Comparison of ENCODE assay signal across 10 mouse cellular contexts in genomic region chr16:78644710-78645109, GRCm38 (mm10).
DNase-seq lines count a peak whose midpoint lies in the region.
"Had no signal": no experiment of that assay in that cellular context is flagged by ENCODE, and none has a peak within 500 bp of the region (broad histone marks: within the 10 kb centered on the region; RNA-seq: fewer than 3 reads in every experiment).

No protein-coding gene starts in this region.

- DNase-seq in adrenal gland, postnatal 10 days = peak; percentile 32
- DNase-seq in adrenal gland, adult 2 months = no peak
- peak; percentile 31 for DNase-seq in layer of hippocampus, adult 11-12 months (ENCODE audit: low spot score)
- no peak for DNase-seq in layer of hippocampus, adult 9-11 months
- peak; percentile 20 for DNase-seq in 416B (ENCODE audit: low read depth)
- peak; percentile 23 for DNase-seq in embryonic facial prominence, embryonic 10.5 days (ENCODE audit: low spot score)
- DNase-seq in spleen, postnatal 14 days (ENCODE audit: low spot score in 2 of 2) = no peak
- no peak for DNase-seq in gastrocnemius, adult 18-20 months (ENCODE audit: low spot score)
- DNase-seq: spleen, adult 18-20 months had no signal

- WGBS in embryonic facial prominence, embryonic 10.5 days = 7% methylated on average over 1 of the region's 1 CpGs

- no peak overlapping the region for H3K27ac ChIP-seq in embryonic facial prominence, embryonic 10.5 days (replicated peaks)
- H3K27ac ChIP-seq: liver, embryonic 15.5 days had no signal

- no peaks in the 10 kb centered on the region for H3K27me3 ChIP-seq in embryonic facial prominence, embryonic 10.5 days (replicated peaks; ENCODE audit: low read depth, poor library complexity, severe bottlenecking)
- H3K27me3 ChIP-seq: liver, embryonic 15.5 days had no signal

- H3K9me3 ChIP-seq in embryonic facial prominence, embryonic 10.5 days = no peaks in the 10 kb centered on the region
- H3K9me3 ChIP-seq: liver, embryonic 15.5 days had no signal

- H3K4me1 ChIP-seq in embryonic facial prominence, embryonic 10.5 days = no peaks in the 10 kb centered on the region
- H3K4me1 ChIP-seq: liver, embryonic 15.5 days had no signal

- H3K4me3 ChIP-seq in embryonic facial prominence, embryonic 10.5 days = no peak overlapping the region
- H3K4me3 ChIP-seq: liver, embryonic 15.5 days had no signal

- no peaks in the 10 kb centered on the region for H3K36me3 ChIP-seq in embryonic facial prominence, embryonic 10.5 days (replicated peaks)
- H3K36me3 ChIP-seq: liver, embryonic 15.5 days had no signal

Comparison
In these comparisons a context has a peak if more than half of its experiments do, and no peak if none do; other contexts are left out.
1. DNase-seq: peak in adrenal gland, postnatal 10 days (single experiment), layer of hippocampus, adult 11-12 months (single experiment), 416B (single experiment) and embryonic facial prominence, embryonic 10.5 days (single experiment); none in adrenal gland, adult 2 months (single experiment), layer of hippocampus, adult 9-11 months (single experiment), spleen, postnatal 14 days (0 of 2) and gastrocnemius, adult 18-20 months (single experiment).